Mouse (Mus musculus) erythroblast, embryonic 14.5 days (primary cell): Measurements from ENCODE around the gene Col6a6. TPM values are rescaled to one million over a fixed set of nuclear protein-coding genes. Genes with fewer than 3 reads are reported as not detected.

Experiments used
- H3K27me3 ChIP-seq: 2 replicates; pipeline ENCODE4 v1.6.1; 2012; ENCODE audit warnings: inconsistent platforms; ENCODE audit not compliant: control insufficient read depth
- H3K36me3 ChIP-seq: 2 replicates; pipeline ENCODE4 v1.6.1; 2012; ENCODE audit warnings: mild to moderate bottlenecking, inconsistent platforms; ENCODE audit not compliant: control insufficient read depth
- H3K4me1 ChIP-seq: 2 replicates; pipeline ENCODE4 v1.6.1; 2012; ENCODE audit warnings: inconsistent platforms; ENCODE audit not compliant: control insufficient read depth
- H3K4me3 ChIP-seq: replicated peaks from 2 replicates; pipeline ENCODE3; 2012; ENCODE audit warnings: moderate library complexity, mild to moderate bottlenecking, inconsistent platforms
- H3K9me3 ChIP-seq: 2 replicates; pipeline ENCODE4 v1.6.1; 2012; ENCODE audit warnings: low read length, inconsistent platforms, mixed read lengths; ENCODE audit not compliant: control insufficient read depth
- GATA1 ChIP-seq: IDR thresholded peaks from 2 replicates; pipeline ENCODE4 v1.6.1; 2012; ENCODE audit warnings: low read length, inconsistent platforms, mixed read lengths
- TAL1 ChIP-seq: IDR thresholded peaks from 3 replicates; pipeline ENCODE4 v1.6.1; 2012; ENCODE audit warnings: low read length, inconsistent platforms, mixed read lengths
- polyA plus RNA-seq: library from polyadenylated mRNA; stranded (reverse); fragments of >175 nt; gene quantifications from 2 replicates; pipeline ENCODE4 v1.2.3, GENCODE M21; 2012

The Col6a6 gene
- polyA plus RNA-seq, 1 experiment: under 0.01 TPM

- H3K36me3 ChIP-seq: no peaks in the 10 kb centered on the region
- H3K4me1 ChIP-seq: no peaks in the 10 kb centered on the region
- H3K27me3 ChIP-seq: no peaks in the 10 kb centered on the region
- H3K9me3 ChIP-seq: peaks cover 2% of the 10 kb centered on the region; the same call in 1 of the 2 replicates
- no peak for TF ChIP-seq GATA1
- TF ChIP-seq TAL1: no peak
- H3K4me3 ChIP-seq: no peak overlapping the region
Observed at GRCm38 (mm10) chr9:105839147-105839515, 11.2 kb upstream of the Col6a6 start.

- Histone ChIP-seq H3K4me3 (no peak overlapping the region), H3K27me3 (no peaks in the 10 kb centered on the region), H3K4me1 (no peaks in the 10 kb centered on the region), H3K36me3 (no peaks in the 10 kb centered on the region), H3K9me3 (peaks cover 2% of the 10 kb centered on the region; the same call in 1 of the 2 replicates)
- no peak for TF ChIP-seq GATA1
- TF ChIP-seq TAL1: no peak
Observed at GRCm38 (mm10) chr9:105838396-105839146, 10.6 kb upstream of the Col6a6 start.

- TF ChIP-seq GATA1 (no peak), TAL1 (no peak)
- Histone ChIP-seq H3K36me3 (no peaks in the 10 kb centered on the region), H3K27me3 (no peaks in the 10 kb centered on the region), H3K4me3 (no peak overlapping the region), H3K9me3 (no peaks in the 10 kb centered on the region; the same call in 1 of the 2 replicates), H3K4me1 (no peaks in the 10 kb centered on the region)
Observed at GRCm38 (mm10) chr9:105835587-105835986, 7.6 kb upstream of the Col6a6 start.

GRCm38 (mm10) chr9:105834799-105835198 is 6.8 kb upstream of the Col6a6 start:
- Histone ChIP-seq H3K36me3 (no peaks in the 10 kb centered on the region), H3K4me1 (no peaks in the 10 kb centered on the region), H3K27me3 (no peaks in the 10 kb centered on the region), H3K4me3 (no peak overlapping the region), H3K9me3 (no peaks in the 10 kb centered on the region; the same call in 1 of the 2 replicates)
- TF ChIP-seq GATA1 (no peak), TAL1 (no peak)

- H3K4me3 ChIP-seq: no peak overlapping the region
- no peaks in the 10 kb centered on the region for H3K4me1 ChIP-seq
- peaks cover 4% of the 10 kb centered on the region; the same call in 1 of the 2 replicates for H3K27me3 ChIP-seq
- no peaks in the 10 kb centered on the region for H3K36me3 ChIP-seq
- H3K9me3 ChIP-seq: no peaks in the 10 kb centered on the region; the same call in 1 of the 2 replicates
- TF ChIP-seq GATA1 (no peak), TAL1 (no peak)
Observed at GRCm38 (mm10) chr9:105831291-105831690, 3.3 kb upstream of the Col6a6 start.

GRCm38 (mm10) chr9:105827076-105827647 is 798 bp downstream of the Col6a6 start:
- Histone ChIP-seq H3K36me3 (no peaks in the 10 kb centered on the region), H3K4me1 (no peaks in the 10 kb centered on the region), H3K27me3 (peaks cover 4% of the 10 kb centered on the region; the same call in 1 of the 2 replicates), H3K9me3 (no peaks in the 10 kb centered on the region), H3K4me3 (no peak overlapping the region)
- TF ChIP-seq TAL1 (no peak), GATA1 (no peak)

GRCm38 (mm10) chr9:105820711-105821110 is 7.2 kb downstream of the Col6a6 start:
- Histone ChIP-seq H3K4me3 (no peak overlapping the region), H3K9me3 (no peaks in the 10 kb centered on the region; the same call in 1 of the 2 replicates), H3K27me3 (no peaks in the 10 kb centered on the region), H3K4me1 (no peaks in the 10 kb centered on the region), H3K36me3 (no peaks in the 10 kb centered on the region)
- no peak for TF ChIP-seq TAL1
- no peak for TF ChIP-seq GATA1

GRCm38 (mm10) chr9:105819155-105819709 is 8.7 kb downstream of the Col6a6 start:
- no peak overlapping the region for H3K4me3 ChIP-seq
- no peaks in the 10 kb centered on the region; the same call in 1 of the 2 replicates for H3K9me3 ChIP-seq
- H3K4me1 ChIP-seq: no peaks in the 10 kb centered on the region
- no peaks in the 10 kb centered on the region for H3K36me3 ChIP-seq
- H3K27me3 ChIP-seq: no peaks in the 10 kb centered on the region
- no peak for TF ChIP-seq GATA1
- no peak for TF ChIP-seq TAL1

- TF ChIP-seq TAL1 (no peak), GATA1 (no peak)
- no peaks in the 10 kb centered on the region for H3K4me1 ChIP-seq
- no peaks in the 10 kb centered on the region for H3K27me3 ChIP-seq
- H3K9me3 ChIP-seq: peaks cover 10% of the 10 kb centered on the region
- H3K36me3 ChIP-seq: no peaks in the 10 kb centered on the region
- no peak overlapping the region for H3K4me3 ChIP-seq
Observed at GRCm38 (mm10) chr9:105814436-105814835, 13.5 kb downstream of the Col6a6 start.

GRCm38 (mm10) chr9:105811458-105811857 is 16.5 kb downstream of the Col6a6 start:
- Histone ChIP-seq H3K4me1 (no peaks in the 10 kb centered on the region), H3K9me3 (peaks cover 10% of the 10 kb centered on the region), H3K36me3 (no peaks in the 10 kb centered on the region), H3K27me3 (no peaks in the 10 kb centered on the region), H3K4me3 (no peak overlapping the region)
- TF ChIP-seq TAL1: no peak
- TF ChIP-seq GATA1: no peak
